Mouse (Mus musculus) testis, adult 2 months (tissue): ENCODE measurements around the gene Grb2. TPM values are rescaled to one million over a fixed set of nuclear protein-coding genes. Genes with fewer than 3 reads are reported as not detected.

Experiments
- H3K27ac ChIP-seq: fragments of 200-500 bp; 2 replicates; pipeline ENCODE4 v1.5.1; 2012; ENCODE audit warnings: low read depth, low read length; ENCODE audit not compliant: control insufficient read depth, insufficient read depth
- H3K27me3 ChIP-seq: fragments of 200-500 bp; 2 replicates; pipeline ENCODE4 v1.6.1; 2012; ENCODE audit warnings: mild to moderate bottlenecking, low read length, moderate library complexity; ENCODE audit not compliant: control insufficient read depth, insufficient read depth
- H3K36me3 ChIP-seq: fragments of 200-500 bp; 2 replicates; pipeline ENCODE4 v1.6.1; 2012; ENCODE audit warnings: mild to moderate bottlenecking, low read length; ENCODE audit not compliant: control insufficient read depth, insufficient read depth
- H3K4me1 ChIP-seq: fragments of 200-500 bp; 2 replicates; pipeline ENCODE4 v1.6.1; 2012; ENCODE audit warnings: low read length; ENCODE audit not compliant: control insufficient read depth, insufficient read depth
- H3K4me3 ChIP-seq: fragments of 200-500 bp; 2 replicates; pipeline ENCODE4 v1.5.1; 2012; ENCODE audit warnings: low read depth, mild to moderate bottlenecking, low read length, moderate library complexity, mixed read lengths; ENCODE audit not compliant: control insufficient read depth
- CTCF ChIP-seq: fragments of 200-500 bp; IDR thresholded peaks from 2 replicates; pipeline ENCODE4 v1.5.1; 2012; ENCODE audit warnings: low read depth, mild to moderate bottlenecking, inconsistent platforms, low read length, moderate library complexity; ENCODE audit not compliant: control insufficient read depth, insufficient read depth, insufficient replicate concordance
- POLR2A ChIP-seq: fragments of 200-500 bp; IDR thresholded peaks from 2 replicates; pipeline ENCODE4 v1.6.1; 2012; ENCODE audit warnings: low read depth, mild to moderate bottlenecking, inconsistent platforms, low read length, moderate library complexity; ENCODE audit not compliant: control insufficient read depth
- polyA plus RNA-seq: library from polyadenylated mRNA; depleted of rRNA; stranded (reverse); fragments of >200 nt; gene quantifications from 2 replicates; pipeline ENCODE4 v1.2.3, GENCODE M21; 2012

The Grb2 gene
- polyA plus RNA-seq, 1 experiment, result 7.7 TPM

DNA sequence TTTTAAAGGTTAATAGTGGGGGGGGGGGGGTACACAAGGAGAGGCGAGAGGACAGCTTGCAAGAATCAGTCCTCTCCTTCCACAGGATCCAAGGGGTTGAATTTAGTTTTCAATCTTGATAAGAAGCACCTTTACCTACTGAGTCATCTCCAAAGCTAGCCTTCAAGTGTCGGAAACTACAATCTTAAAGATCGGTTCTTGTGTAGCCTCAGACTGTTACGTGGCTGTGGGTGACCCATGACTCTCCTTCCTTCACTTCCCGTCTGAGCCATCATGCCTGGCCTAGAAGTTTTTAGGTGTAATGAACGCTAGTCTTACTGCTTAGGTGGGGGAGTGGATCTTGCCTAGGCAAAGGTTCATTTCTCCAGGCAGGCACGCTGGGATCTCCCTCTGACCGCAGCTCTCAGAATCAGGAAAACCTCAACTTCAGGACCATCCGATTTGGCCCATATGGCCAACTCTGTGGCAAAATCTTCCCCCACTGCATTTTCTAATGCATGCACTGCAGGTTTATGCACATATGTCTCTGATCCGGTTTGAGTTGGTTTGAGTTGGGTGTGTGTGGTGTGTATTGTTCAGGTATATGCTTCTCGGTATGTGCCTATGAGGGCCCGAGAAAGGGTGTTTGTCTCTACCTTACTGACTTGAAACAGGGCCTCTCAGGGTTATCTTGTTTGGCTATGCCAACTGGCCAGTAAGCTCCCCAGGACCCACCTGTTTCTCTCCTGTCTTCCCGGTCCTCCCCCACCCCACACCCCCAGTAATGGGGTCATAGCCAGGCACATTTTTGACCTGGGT, 78.5 kb downstream of the Grb2 start:
- TF ChIP-seq POLR2A, result no peak
- no peak overlapping the region for H3K4me3 ChIP-seq
- H3K4me1 ChIP-seq, result peaks cover 2% of the 10 kb centered on the region
- H3K27me3 ChIP-seq, result no peaks in the 10 kb centered on the region
- H3K27ac ChIP-seq, result no peak overlapping the region
- no peaks in the 10 kb centered on the region for H3K36me3 ChIP-seq

DNA sequence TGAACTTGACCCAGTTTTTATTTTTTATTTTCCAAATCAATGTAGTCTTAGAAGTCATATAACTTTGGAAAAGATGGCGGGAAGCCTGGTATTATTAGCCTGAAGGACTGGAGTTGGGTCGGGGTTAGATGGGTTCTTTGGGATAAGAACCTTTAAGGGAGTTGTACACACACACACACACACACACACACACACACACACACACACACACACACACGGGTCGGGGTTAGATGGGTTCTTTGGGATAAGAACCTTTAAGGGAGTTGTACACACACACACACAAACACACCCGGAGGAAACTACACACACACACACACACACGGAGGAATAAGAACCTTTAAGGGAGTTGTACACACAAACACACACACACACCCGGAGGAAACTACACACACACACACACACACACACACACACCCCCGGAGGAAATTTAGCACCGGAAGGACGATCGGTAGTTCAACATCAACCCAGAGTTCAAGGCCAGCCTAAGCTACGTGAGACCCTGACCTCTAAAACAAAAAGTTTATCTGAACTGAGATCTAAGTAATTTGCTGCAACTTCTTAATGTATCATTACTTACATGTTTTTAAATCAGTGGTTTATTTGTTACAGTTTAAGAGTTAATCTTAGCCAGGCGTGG, 79.8 kb downstream of the Grb2 start:
- Histone ChIP-seq H3K4me1 (peaks cover 2% of the 10 kb centered on the region; the same call in 1 of the 2 replicates), H3K27me3 (no peaks in the 10 kb centered on the region), H3K4me3 (peak overlapping the region; percentile 90), H3K27ac (no peak overlapping the region), H3K36me3 (no peaks in the 10 kb centered on the region)
- TF ChIP-seq POLR2A, result no peak

DNA sequence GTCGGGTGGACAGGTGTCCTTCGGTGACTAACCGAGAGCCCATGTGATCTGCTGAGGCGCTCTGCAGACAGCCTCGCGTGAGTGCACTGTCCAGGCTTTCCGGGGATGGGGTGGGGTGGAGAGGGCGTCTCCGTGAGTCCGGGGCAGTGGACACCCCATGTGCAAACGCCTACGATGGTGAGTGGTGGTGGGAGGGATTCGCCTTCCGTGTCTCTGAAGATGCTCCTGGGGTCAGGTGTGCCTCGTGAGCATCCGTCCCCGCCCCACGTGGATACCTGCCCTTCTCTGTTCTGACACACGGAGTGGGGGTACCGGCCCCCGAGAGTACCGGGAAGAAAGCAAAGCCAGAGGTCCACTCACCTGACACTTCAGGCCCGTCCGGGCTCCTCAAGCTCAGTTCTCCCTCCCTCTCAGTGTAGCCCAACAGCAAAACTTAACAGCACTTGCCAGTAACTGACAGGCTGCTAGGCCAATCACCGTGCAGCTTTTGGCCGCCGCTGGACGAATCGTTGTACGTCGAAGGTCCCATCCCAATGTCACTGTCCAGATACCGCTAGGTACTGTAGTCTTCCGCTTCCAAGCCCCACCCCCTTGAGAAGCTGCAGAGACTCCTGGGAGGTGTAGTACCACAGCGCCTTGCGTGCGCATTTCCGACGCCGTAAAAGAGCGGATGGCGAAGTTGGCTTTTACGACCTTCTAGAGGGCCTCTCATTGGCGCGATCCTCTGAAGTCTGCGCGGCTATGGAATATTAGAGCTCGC, 80.5 kb downstream of the Grb2 start, which contains the start of gene Slc25a19:
TSS of gene Slc25a19 (minus strand) at position 591 of the 760 bp plus-strand sequence.
- Histone ChIP-seq H3K27ac (peak within 1 kb of the TSS; percentile 86), H3K36me3 (no peaks in the 10 kb centered on the region), H3K4me1 (peaks cover 2% of the 10 kb centered on the region; the same call in 1 of the 2 replicates), H3K4me3 (peak within 1 kb of the TSS; percentile 90), H3K27me3 (no peaks in the 10 kb centered on the region)
- TF ChIP-seq POLR2A (peak; percentile 83), CTCF (no peak)

DNA sequence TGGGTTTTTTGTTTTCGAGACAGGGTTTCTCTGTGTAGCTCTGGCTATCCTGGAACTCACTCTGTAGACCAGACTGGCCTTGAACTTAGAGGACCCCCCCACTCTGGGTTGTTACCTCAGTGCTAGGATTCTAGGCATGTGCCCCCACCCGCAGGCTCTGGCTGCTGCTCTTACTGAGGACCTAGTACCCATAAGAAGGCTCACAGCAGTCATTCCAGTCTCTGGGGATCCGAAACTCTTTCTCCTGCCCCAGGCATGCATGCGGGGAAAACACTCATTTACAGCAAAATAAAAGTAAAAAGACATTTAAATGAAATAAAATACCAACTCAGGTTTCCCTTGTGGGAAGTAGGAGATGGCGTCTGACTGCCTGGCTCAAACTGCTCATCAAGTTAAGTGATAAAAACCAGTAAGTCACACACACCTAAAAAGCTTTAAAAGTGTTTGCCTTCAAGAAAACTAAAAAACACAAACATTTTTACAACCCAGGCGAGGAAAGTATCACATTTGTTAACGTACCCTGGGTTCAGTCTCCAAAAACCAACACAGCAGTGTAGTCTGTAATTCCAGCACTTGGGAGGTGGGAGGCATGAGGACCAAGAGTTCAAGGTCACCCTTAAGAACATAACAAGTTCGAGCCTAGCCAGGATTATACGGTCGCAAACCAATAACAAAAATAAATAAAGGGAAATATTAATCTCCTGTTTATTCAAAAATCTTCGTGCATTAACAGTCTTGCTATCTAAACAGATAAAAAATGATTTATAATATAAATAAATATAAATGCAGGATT, 81.4 kb downstream of the Grb2 start:
- Histone ChIP-seq H3K4me3 (peak overlapping the region; percentile 90), H3K4me1 (peaks cover 2% of the 10 kb centered on the region; the same call in 1 of the 2 replicates), H3K36me3 (no peaks in the 10 kb centered on the region), H3K27ac (no peak overlapping the region), H3K27me3 (no peaks in the 10 kb centered on the region)
- no peak for TF ChIP-seq CTCF
- no peak for TF ChIP-seq POLR2A

DNA sequence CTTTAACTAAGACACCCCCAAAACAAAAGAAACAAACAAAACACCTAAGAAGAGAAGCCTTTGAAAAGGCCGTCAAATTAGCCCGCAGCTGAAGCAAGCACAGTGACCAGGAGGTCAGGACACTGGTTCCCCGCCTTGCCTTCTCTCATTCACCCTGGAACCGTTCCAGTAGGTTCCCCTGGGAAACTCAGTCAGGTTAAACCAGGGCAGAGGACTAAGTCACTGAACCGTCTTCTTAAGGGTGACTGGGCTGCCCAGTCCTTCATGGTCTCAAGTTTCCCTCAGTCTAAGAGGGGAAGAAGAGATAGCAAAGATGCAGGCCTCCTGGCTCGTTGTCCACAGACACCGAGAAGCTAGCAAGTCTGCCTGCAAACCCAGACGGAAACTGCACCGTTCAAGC, 82.5 kb downstream of the Grb2 start:
- Histone ChIP-seq H3K4me1 (peaks cover 2% of the 10 kb centered on the region; the same call in 1 of the 2 replicates), H3K36me3 (no peaks in the 10 kb centered on the region), H3K27ac (no peak overlapping the region), H3K27me3 (no peaks in the 10 kb centered on the region), H3K4me3 (no peak overlapping the region)
- TF ChIP-seq CTCF, result no peak
- TF ChIP-seq POLR2A, result no peak

DNA sequence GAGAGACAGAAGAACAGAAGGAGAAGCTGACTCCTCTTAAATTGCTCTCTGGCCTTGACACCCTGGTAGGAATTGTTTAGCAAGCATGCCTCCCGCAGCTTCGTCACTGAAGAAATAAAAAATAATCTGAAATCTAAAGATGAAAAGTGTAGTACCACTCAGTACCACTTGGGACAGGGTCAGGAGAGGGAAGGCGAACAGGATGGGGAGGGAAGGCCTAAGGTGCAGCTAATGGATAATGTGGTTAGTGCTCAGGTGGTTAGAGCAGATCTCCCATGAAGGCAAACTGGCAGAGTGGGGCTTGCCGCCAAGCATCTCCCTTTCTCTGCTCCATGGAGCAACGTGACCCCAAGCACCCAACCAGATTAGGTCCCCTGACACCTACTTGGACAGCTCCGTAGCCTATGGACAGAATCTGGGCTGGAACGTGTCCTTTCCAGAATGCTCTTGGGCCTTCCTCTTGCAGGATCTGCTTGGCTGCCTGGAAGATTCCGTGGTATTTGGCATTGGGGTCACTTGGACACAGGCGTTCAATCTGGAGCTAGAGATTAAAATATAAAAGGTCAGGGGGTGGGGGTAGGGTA, 84.8 kb downstream of the Grb2 start:
- TF ChIP-seq CTCF, result peak; percentile 25; the same call in 1 of the 2 replicates
- no peak for TF ChIP-seq POLR2A
- no peak overlapping the region for H3K4me3 ChIP-seq
- H3K27me3 ChIP-seq, result no peaks in the 10 kb centered on the region
- H3K27ac ChIP-seq, result no peak overlapping the region
- no peaks in the 10 kb centered on the region for H3K36me3 ChIP-seq
- peaks cover 2% of the 10 kb centered on the region; the same call in 1 of the 2 replicates for H3K4me1 ChIP-seq

DNA sequence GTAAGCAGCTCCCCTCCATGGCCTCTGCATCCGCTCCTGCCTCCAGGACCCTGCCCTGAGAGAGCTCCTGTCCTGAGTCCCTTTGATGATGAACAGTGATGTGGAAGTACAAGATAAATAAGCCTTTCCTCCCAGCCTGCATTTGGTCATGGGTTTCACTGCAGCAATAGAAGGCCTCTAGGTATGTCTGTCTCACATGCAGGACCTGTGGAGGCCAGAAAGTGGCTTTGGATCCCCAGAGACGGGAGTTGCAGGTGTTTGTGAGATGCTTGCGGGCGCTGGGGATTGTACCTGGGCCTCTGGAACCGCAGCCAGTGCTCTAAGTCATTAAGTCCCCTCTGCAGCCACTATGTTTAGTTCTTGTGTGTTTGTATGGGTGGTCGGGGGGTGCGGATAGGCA, 88.4 kb downstream of the Grb2 start:
- Histone ChIP-seq H3K27ac (no peak overlapping the region), H3K4me1 (no peaks in the 10 kb centered on the region; the same call in 1 of the 2 replicates), H3K36me3 (no peaks in the 10 kb centered on the region), H3K27me3 (no peaks in the 10 kb centered on the region), H3K4me3 (no peak overlapping the region)
- TF ChIP-seq CTCF, result no peak
